Mouse (Mus musculus): ENCODE measurements around the gene Amer2. TPM values are rescaled to one million over a fixed set of nuclear protein-coding genes. Genes with fewer than 3 reads are reported as not detected.
A peak's percentile ranks its signal among the peaks of the same experiment; 100 is the strongest.

Amer2 gene
- total and polyA plus RNA-seq, 2 experiments from 2014 or later: 28.7 to 42.2 TPM

- no peak for TF ChIP-seq CTCF (IDR thresholded peaks at IDR 0.05; ENCODE audit: low read depth)
- DNase-seq: no peak
- ATAC-seq: no peak
- no peak overlapping the region for H3K4me2 ChIP-seq (ENCODE audit: low read depth)
- H3K36me3 ChIP-seq (ENCODE audit: insufficient read depth): no peaks in the 10 kb centered on the region
- no peaks in the 10 kb centered on the region for H3K27me3 ChIP-seq (ENCODE audit: insufficient read depth, low read length)
- peak overlapping the region; percentile 42; the same call in 1 of the 2 replicates for H3K27ac ChIP-seq (ENCODE audit: low read depth, low read length)
- peaks cover 31% of the 10 kb centered on the region; the same call in 1 of the 2 replicates for H3K4me1 ChIP-seq (ENCODE audit: insufficient read depth)
- no peak overlapping the region for H3K4me3 ChIP-seq (ENCODE audit: low read depth, low read length)
- WGBS: 86% methylated on average over 5 of the region's 5 CpGs
- no peak overlapping the region for H3K9ac ChIP-seq
- no peaks in the 10 kb centered on the region for H3K9me3 ChIP-seq (ENCODE audit: low read length)
These were observed 33.5 kb downstream of the Amer2 start for GRCm38 (mm10) chr14:60406543-60406942.

GRCm38 (mm10) chr14:60407319-60407718 lies 34.3 kb downstream of the Amer2 start:
- H3K4me3 ChIP-seq (ENCODE audit: low read depth, low read length): no peak overlapping the region
- H3K36me3 ChIP-seq (ENCODE audit: insufficient read depth): no peaks in the 10 kb centered on the region
- no peaks in the 10 kb centered on the region for H3K27me3 ChIP-seq (ENCODE audit: insufficient read depth, low read length)
- no peak overlapping the region for H3K27ac ChIP-seq (ENCODE audit: low read depth, low read length)
- H3K4me1 ChIP-seq (ENCODE audit: insufficient read depth): peaks cover 31% of the 10 kb centered on the region; the same call in 1 of the 2 replicates
- no peak overlapping the region for H3K9ac ChIP-seq
- WGBS: 38% methylated on average over 9 of the region's 9 CpGs
- no peak overlapping the region for H3K4me2 ChIP-seq (ENCODE audit: low read depth)
- no peaks in the 10 kb centered on the region for H3K9me3 ChIP-seq (ENCODE audit: low read length)
- ATAC-seq (peak; percentile 36), DNase-seq (peak; percentile 62)
- no peak for TF ChIP-seq CTCF (IDR thresholded peaks at IDR 0.05; ENCODE audit: low read depth)

GRCm38 (mm10) chr14:60409702-60410491 lies 36.8 kb downstream of the Amer2 start:
- Histone ChIP-seq H3K4me2 (ENCODE audit: low read depth) (peak overlapping the region; percentile 40), H3K9me3 (ENCODE audit: low read length) (no peaks in the 10 kb centered on the region), H3K36me3 (ENCODE audit: insufficient read depth) (no peaks in the 10 kb centered on the region), H3K27ac (ENCODE audit: low read depth, low read length) (peak overlapping the region; percentile 85), H3K9ac (no peak overlapping the region; the same call in 1 of the 2 replicates), H3K4me3 (ENCODE audit: low read depth, low read length) (no peak overlapping the region; the same call in 1 of the 2 replicates), H3K27me3 (ENCODE audit: insufficient read depth, low read length) (no peaks in the 10 kb centered on the region), H3K4me1 (ENCODE audit: insufficient read depth) (peaks cover 42% of the 10 kb centered on the region)
- ATAC-seq (peak; percentile 81), DNase-seq (peak; percentile 79)
- 4% methylated on average over 12 of the region's 12 CpGs for WGBS
- TF ChIP-seq CTCF (IDR thresholded peaks at IDR 0.05; ENCODE audit: low read depth): no peak

GRCm38 (mm10) chr14:60411229-60411628 lies 38.2 kb downstream of the Amer2 start:
- Histone ChIP-seq H3K4me3 (ENCODE audit: low read depth, low read length) (no peak overlapping the region), H3K9me3 (ENCODE audit: low read length) (no peaks in the 10 kb centered on the region), H3K36me3 (ENCODE audit: insufficient read depth) (no peaks in the 10 kb centered on the region), H3K27me3 (ENCODE audit: insufficient read depth, low read length) (no peaks in the 10 kb centered on the region), H3K27ac (ENCODE audit: low read depth, low read length) (peak overlapping the region; percentile 85; the same call in 1 of the 2 replicates), H3K9ac (no peak overlapping the region), H3K4me1 (ENCODE audit: insufficient read depth) (peaks cover 42% of the 10 kb centered on the region), H3K4me2 (ENCODE audit: low read depth) (no peak overlapping the region)
- no peak for TF ChIP-seq CTCF (IDR thresholded peaks at IDR 0.05; ENCODE audit: low read depth)
- ATAC-seq (no peak), DNase-seq (peak; percentile 46)
- WGBS: 47% methylated on average over 6 of the region's 6 CpGs

GRCm38 (mm10) chr14:60414691-60415090 lies 41.6 kb downstream of the Amer2 start:
- no peak for TF ChIP-seq CTCF (IDR thresholded peaks at IDR 0.05; ENCODE audit: low read depth)
- Histone ChIP-seq H3K9me3 (ENCODE audit: low read length) (no peaks in the 10 kb centered on the region), H3K9ac (no peak overlapping the region), H3K36me3 (ENCODE audit: insufficient read depth) (no peaks in the 10 kb centered on the region), H3K27ac (ENCODE audit: low read depth, low read length) (peak overlapping the region; percentile 82), H3K4me3 (ENCODE audit: low read depth, low read length) (no peak overlapping the region), H3K4me2 (ENCODE audit: low read depth) (peak overlapping the region; percentile 2; the same call in 1 of the 2 replicates), H3K27me3 (ENCODE audit: insufficient read depth, low read length) (no peaks in the 10 kb centered on the region), H3K4me1 (ENCODE audit: insufficient read depth) (peaks cover 30% of the 10 kb centered on the region)
- DNase-seq (peak; percentile 94), ATAC-seq (peak; percentile 75)
- 14% methylated on average over 8 of the region's 8 CpGs for WGBS

- H3K36me3 ChIP-seq (ENCODE audit: insufficient read depth): no peaks in the 10 kb centered on the region
- no peak overlapping the region for H3K9ac ChIP-seq
- WGBS: 75% methylated on average over 5 of the region's 5 CpGs
- no peaks in the 10 kb centered on the region for H3K27me3 ChIP-seq (ENCODE audit: insufficient read depth, low read length)
- H3K4me3 ChIP-seq (ENCODE audit: low read depth, low read length): no peak overlapping the region
- H3K4me2 ChIP-seq (ENCODE audit: low read depth): no peak overlapping the region
- TF ChIP-seq CTCF (IDR thresholded peaks at IDR 0.05; ENCODE audit: low read depth): no peak
- no peaks in the 10 kb centered on the region for H3K9me3 ChIP-seq (ENCODE audit: low read length)
- peaks cover 13% of the 10 kb centered on the region for H3K4me1 ChIP-seq (ENCODE audit: insufficient read depth)
- no peak for ATAC-seq
- no peak overlapping the region for H3K27ac ChIP-seq (ENCODE audit: low read depth, low read length)
- DNase-seq: no peak
These were observed 44.9 kb downstream of the Amer2 start for GRCm38 (mm10) chr14:60417924-60418323.

GRCm38 (mm10) chr14:60422920-60423319 lies 49.9 kb downstream of the Amer2 start:
- no peak for DNase-seq
- no peak for ATAC-seq
- 98% methylated on average over 2 of the region's 2 CpGs for WGBS
- Histone ChIP-seq H3K9me3 (ENCODE audit: low read length) (no peaks in the 10 kb centered on the region), H3K27ac (ENCODE audit: low read depth, low read length) (no peak overlapping the region), H3K4me1 (ENCODE audit: insufficient read depth) (no peaks in the 10 kb centered on the region), H3K27me3 (ENCODE audit: insufficient read depth, low read length) (no peaks in the 10 kb centered on the region), H3K9ac (no peak overlapping the region), H3K4me3 (ENCODE audit: low read depth, low read length) (no peak overlapping the region), H3K36me3 (ENCODE audit: insufficient read depth) (no peaks in the 10 kb centered on the region), H3K4me2 (ENCODE audit: low read depth) (no peak overlapping the region)
- no peak for TF ChIP-seq CTCF (IDR thresholded peaks at IDR 0.05; ENCODE audit: low read depth)

Measured in forebrain, postnatal 0 days (tissue).